Mouse (Mus musculus): ENCODE results near the gene Lhpp. TPM values are rescaled to one million over a fixed set of nuclear protein-coding genes. Genes with fewer than 3 reads are reported as not detected.

Lhpp gene
- polyA plus RNA-seq, 1 experiment from 2014 or later: 9.3 TPM

DNA sequence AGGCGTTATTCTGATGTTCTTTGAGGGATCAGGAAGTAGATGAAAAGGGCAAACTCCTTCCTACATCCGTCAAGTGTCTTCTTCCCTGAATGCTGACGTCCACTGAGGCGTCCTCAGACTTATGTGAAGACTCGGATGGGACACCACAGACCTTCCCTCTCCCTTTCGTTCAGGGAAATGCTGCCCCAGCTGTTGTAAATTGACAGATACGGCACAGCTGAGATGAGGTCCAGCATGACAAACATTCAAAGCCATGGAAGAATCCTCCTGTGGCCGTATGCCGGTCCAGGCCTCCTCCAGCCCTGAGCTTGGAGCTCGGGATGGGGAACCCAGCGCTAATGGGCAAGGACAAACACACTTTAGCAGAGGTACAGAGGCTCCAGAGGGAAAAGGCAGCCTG, 139.1 kb downstream of the Lhpp start:
- H3K27me3 ChIP-seq (ENCODE audit: control insufficient read depth, insufficient read depth, low read length): no peaks in the 10 kb centered on the region
- 0 out of 2 replicates have a peak, but pooled peaks cover 2% of the 10 kb centered on the region for H3K4me1 ChIP-seq (replicated peaks; ENCODE audit: control insufficient read depth, insufficient read depth)
- no peaks in the 10 kb centered on the region for H3K36me3 ChIP-seq (ENCODE audit: control insufficient read depth, insufficient read depth, low read length)
- H3K4me3 ChIP-seq (ENCODE audit: low read depth, low read length): no peak overlapping the region
- H3K27ac ChIP-seq (replicated peaks): no peak overlapping the region
- WGBS: 88% methylated on average over 11 of the region's 11 CpGs
- H3K4me2 ChIP-seq (replicated peaks; ENCODE audit: low read depth): no peak overlapping the region
- no peak for ATAC-seq (ENCODE audit: low FRiP score, low TSS enrichment)
- no peak overlapping the region for H3K9ac ChIP-seq (ENCODE audit: low read length)
- no peaks in the 10 kb centered on the region for H3K9me3 ChIP-seq (ENCODE audit: control insufficient read depth, low read length)
- DNase-seq (ENCODE audit: low spot score): no peak
- TF ChIP-seq CTCF (IDR thresholded peaks at IDR 0.05; ENCODE audit: low read depth) (no peak), EP300 (optimal IDR thresholded peaks at IDR 0.05) (no peak)

DNA sequence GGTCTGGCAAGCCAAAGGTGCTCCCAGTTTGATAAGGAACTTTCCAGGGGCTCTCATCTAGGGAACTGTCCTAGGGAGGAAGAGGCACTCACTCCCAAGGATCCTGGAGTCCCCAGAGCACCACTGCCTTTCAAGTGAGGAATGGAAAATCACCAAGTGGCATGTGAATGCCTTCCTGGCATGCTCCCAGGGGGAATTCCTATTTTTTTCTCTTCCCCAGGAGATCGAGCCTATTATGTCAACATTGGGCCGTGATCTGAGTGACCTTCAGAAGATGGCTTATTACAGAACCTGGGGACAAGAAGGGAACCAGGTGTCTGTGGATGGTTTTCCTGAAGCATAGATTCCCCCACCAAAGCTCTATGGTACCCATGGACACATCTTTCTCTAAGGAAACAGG, 141.3 kb downstream of the Lhpp start:
- 34% methylated on average over 2 of the region's 2 CpGs for WGBS
- Histone ChIP-seq H3K27ac (replicated peaks) (no peak overlapping the region), H3K36me3 (ENCODE audit: control insufficient read depth, insufficient read depth, low read length) (no peaks in the 10 kb centered on the region)

DNA sequence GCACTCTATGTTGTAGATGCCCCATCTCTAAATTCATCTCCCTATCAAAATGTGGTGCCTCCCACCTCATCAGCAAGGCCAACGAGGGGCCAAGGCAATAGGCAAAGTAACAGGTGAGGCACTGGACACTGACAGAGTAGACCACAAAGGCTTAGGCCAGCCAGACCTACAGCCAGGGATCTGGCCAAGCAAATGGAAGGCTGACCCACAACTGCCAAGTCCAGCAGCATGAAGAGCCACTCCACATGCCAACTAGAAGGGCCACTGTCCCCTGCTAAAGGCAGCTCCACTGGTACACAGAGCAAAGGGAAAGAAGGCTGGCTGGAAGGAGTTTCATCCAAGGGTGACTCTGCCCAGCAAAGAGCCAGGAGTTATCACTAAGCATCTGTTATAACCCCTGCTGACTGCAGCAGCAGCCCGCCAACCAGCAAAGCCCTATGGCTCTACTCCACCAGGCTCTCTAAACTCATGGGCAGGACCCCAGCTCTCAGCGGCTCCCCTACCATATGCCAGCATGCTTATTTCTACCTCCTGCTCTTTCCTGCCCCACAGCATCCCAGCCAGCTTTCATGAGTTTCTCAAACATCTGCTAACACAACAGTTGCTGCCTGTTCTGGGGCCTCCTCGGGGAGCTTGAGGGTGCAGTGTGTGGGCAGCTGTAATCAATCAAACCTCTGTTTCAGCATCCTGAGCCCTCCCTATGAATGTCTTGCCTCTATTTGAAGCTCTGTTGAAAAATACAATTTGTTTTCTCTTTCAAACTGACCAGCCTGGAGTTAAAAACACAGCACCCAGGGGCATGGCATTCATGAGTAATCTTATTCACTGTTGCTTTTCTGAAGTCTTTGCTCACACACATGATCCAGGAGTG, 143.3 kb downstream of the Lhpp start:
- TF ChIP-seq CTCF (IDR thresholded peaks at IDR 0.05; ENCODE audit: low read depth) (no peak), EP300 (optimal IDR thresholded peaks at IDR 0.05) (no peak)
- 0 out of 2 replicates have a peak, but pooled peaks cover 2% of the 10 kb centered on the region for H3K4me1 ChIP-seq (replicated peaks; ENCODE audit: control insufficient read depth, insufficient read depth)
- H3K27me3 ChIP-seq (ENCODE audit: control insufficient read depth, insufficient read depth, low read length): no peaks in the 10 kb centered on the region
- H3K4me3 ChIP-seq (ENCODE audit: low read depth, low read length): no peak overlapping the region
- no peak for DNase-seq (ENCODE audit: low spot score)
- 59% methylated on average over 4 of the region's 4 CpGs for WGBS
- ATAC-seq (ENCODE audit: low FRiP score, low TSS enrichment): no peak
- H3K36me3 ChIP-seq (ENCODE audit: control insufficient read depth, insufficient read depth, low read length): peaks cover 7% of the 10 kb centered on the region
- no peak overlapping the region for H3K9ac ChIP-seq (ENCODE audit: low read length)
- peak overlapping the region; percentile 24; the same call in 1 of the 2 replicates for H3K27ac ChIP-seq (replicated peaks)
- no peaks in the 10 kb centered on the region for H3K9me3 ChIP-seq (ENCODE audit: control insufficient read depth, low read length)
- no peak overlapping the region for H3K4me2 ChIP-seq (replicated peaks; ENCODE audit: low read depth)

More for the DNA sequence above, 141.3 kb downstream of the Lhpp start:
- H3K4me1 ChIP-seq (replicated peaks; ENCODE audit: control insufficient read depth, insufficient read depth): 0 out of 2 replicates have a peak, but pooled peaks cover 2% of the 10 kb centered on the region
- DNase-seq (ENCODE audit: low spot score) (no peak), ATAC-seq (ENCODE audit: low FRiP score, low TSS enrichment) (no peak)
- TF ChIP-seq CTCF (IDR thresholded peaks at IDR 0.05; ENCODE audit: low read depth) (no peak), EP300 (optimal IDR thresholded peaks at IDR 0.05) (no peak)
- no peaks in the 10 kb centered on the region for H3K27me3 ChIP-seq (ENCODE audit: control insufficient read depth, insufficient read depth, low read length)
- H3K4me3 ChIP-seq (ENCODE audit: low read depth, low read length): no peak overlapping the region
- H3K4me2 ChIP-seq (replicated peaks; ENCODE audit: low read depth): no peak overlapping the region
- no peaks in the 10 kb centered on the region for H3K9me3 ChIP-seq (ENCODE audit: control insufficient read depth, low read length)
- H3K9ac ChIP-seq (ENCODE audit: low read length): no peak overlapping the region

DNA sequence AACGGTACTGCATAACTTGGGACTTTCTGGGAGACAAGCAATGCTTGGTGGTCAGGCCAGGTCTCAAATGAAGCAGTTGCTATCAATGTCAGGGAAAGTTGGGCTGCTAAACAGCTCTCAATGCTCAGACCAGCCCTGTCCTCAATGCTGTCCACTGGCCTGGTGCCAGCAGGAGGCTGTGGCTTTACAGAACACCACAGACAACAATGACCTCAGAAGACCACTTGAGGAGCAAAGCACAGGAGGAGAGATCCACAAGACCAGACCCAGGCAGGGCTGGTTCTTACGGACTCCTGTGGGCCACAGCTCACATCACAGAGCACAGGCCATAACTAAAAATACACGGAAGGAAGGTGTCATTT, 143.9 kb downstream of the Lhpp start:
- peaks cover 7% of the 10 kb centered on the region for H3K36me3 ChIP-seq (ENCODE audit: control insufficient read depth, insufficient read depth, low read length)
- H3K4me2 ChIP-seq (replicated peaks; ENCODE audit: low read depth): no peak overlapping the region
- H3K27me3 ChIP-seq (ENCODE audit: control insufficient read depth, insufficient read depth, low read length): no peaks in the 10 kb centered on the region
- 0 out of 2 replicates have a peak, but pooled peaks cover 2% of the 10 kb centered on the region for H3K4me1 ChIP-seq (replicated peaks; ENCODE audit: control insufficient read depth, insufficient read depth)
- no peak for DNase-seq (ENCODE audit: low spot score)
- 57% methylated on average over 3 of the region's 3 CpGs for WGBS
- peak overlapping the region; percentile 24; the same call in 1 of the 2 replicates for H3K27ac ChIP-seq (replicated peaks)
- H3K4me3 ChIP-seq (ENCODE audit: low read depth, low read length): no peak overlapping the region
- TF ChIP-seq EP300 (optimal IDR thresholded peaks at IDR 0.05): no peak
- TF ChIP-seq CTCF (IDR thresholded peaks at IDR 0.05; ENCODE audit: low read depth): no peak
- no peak overlapping the region for H3K9ac ChIP-seq (ENCODE audit: low read length)
- no peak for ATAC-seq (ENCODE audit: low FRiP score, low TSS enrichment)
- no peaks in the 10 kb centered on the region for H3K9me3 ChIP-seq (ENCODE audit: control insufficient read depth, low read length)

Other genes with a start within 250 kb of the Lhpp start
- 139 and 155 TPM in 2 replicates for gene Oat, start 34.2 kb upstream of the Lhpp start, polyA plus RNA-seq (2015; fragmentation: Nextera tagmentation; extraction: Ambion mirVana)
- gene Nkx1-2, start 11.0 kb upstream of the Lhpp start, polyA plus RNA-seq (2015; fragmentation: Nextera tagmentation; extraction: Ambion mirVana): not detected in 2 replicates
- 8.4 and 8.5 TPM in 2 replicates for gene Fam53b, start 203.2 kb downstream of the Lhpp start, polyA plus RNA-seq (2015; fragmentation: Nextera tagmentation; extraction: Ambion mirVana)
- 39.0 and 39.9 TPM in 2 replicates for gene Eef1akmt2, start 242.0 kb downstream of the Lhpp start, polyA plus RNA-seq (2015; fragmentation: Nextera tagmentation; extraction: Ambion mirVana)
- gene Abraxas2, start 248.6 kb downstream of the Lhpp start, polyA plus RNA-seq (2015; fragmentation: Nextera tagmentation; extraction: Ambion mirVana): 18.7 and 20.2 TPM in 2 replicates